Mouse (Mus musculus) heart, adult 2 months (tissue): ENCODE data around the gene Pear1.

ENCODE experiments used
- CTCF ChIP-seq: fragments of 200-600 bp; IDR thresholded peaks from 2 replicates; pipeline ENCODE4 v1.8.1; 2022; ENCODE audit warnings: antibody characterized with exemption, mild to moderate bottlenecking, moderate library complexity
- EP300 ChIP-seq: fragments of 200-500 bp; IDR thresholded peaks from 2 replicates; pipeline ENCODE4 v1.6.1; 2011; ENCODE audit warnings: low read depth, low read length, control low read depth; ENCODE audit not compliant: insufficient read depth
- POLR2A ChIP-seq: fragments of 200-500 bp; IDR thresholded peaks from 2 replicates; pipeline ENCODE4 v1.6.1; 2011; ENCODE audit warnings: mild to moderate bottlenecking, low read depth, low read length, control low read depth; ENCODE audit not compliant: insufficient read depth

GRCm38 (mm10) chr3:87846650-87847110, 22.6 kb upstream of the Pear1 start, which contains the start of gene Sh2d2a:
- no peak for TF ChIP-seq CTCF
- TF ChIP-seq EP300 = no peak
- no peak for TF ChIP-seq POLR2A
